Mouse (Mus musculus): ENCODE measurements around the gene Nln. TPM values are rescaled to one million over a fixed set of nuclear protein-coding genes. Genes with fewer than 3 reads are reported as not detected.

Nln gene
- polyA plus RNA-seq, 1 experiment from 2014 or later = 21.8 TPM

- Histone ChIP-seq H3K4me1 (ENCODE audit: control insufficient read depth, insufficient read depth, low read length) (peaks cover 9% of the 10 kb centered on the region; the same call in 1 of the 2 replicates), H3K4me3 (ENCODE audit: low read length) (peak overlapping the region; percentile 87), H3K9me3 (replicated peaks; ENCODE audit: control insufficient read depth, low read length) (peaks cover 10% of the 10 kb centered on the region), H3K4me2 (ENCODE audit: low read depth, low read length) (peak overlapping the region; percentile 94), H3K27me3 (ENCODE audit: control insufficient read depth, insufficient read depth, low read length) (peaks cover 2% of the 10 kb centered on the region; the same call in 1 of the 2 replicates), H3K9ac (ENCODE audit: low read length) (peak overlapping the region; percentile 83), H3K36me3 (ENCODE audit: control insufficient read depth, insufficient read depth) (0 out of 2 replicates have a peak, but pooled peaks cover 2% of the 10 kb centered on the region), H3K27ac (ENCODE audit: low read length) (peak overlapping the region; percentile 82)
- ATAC-seq (replicated peaks; ENCODE audit: extremely low read depth, insufficient read depth, low FRiP score) = peak; percentile 14; the same call in 1 of the 2 replicates
- 1% methylated on average over 24 of the region's 24 CpGs for WGBS
Observed at GRCm38 (mm10) chr13:104108651-104109287, 645 bp downstream of the Nln start.

GRCm38 (mm10) chr13:104101606-104102235, 7.7 kb downstream of the Nln start:
- Histone ChIP-seq H3K9me3 (replicated peaks; ENCODE audit: control insufficient read depth, low read length) (peaks cover 13% of the 10 kb centered on the region), H3K9ac (ENCODE audit: low read length) (no peak overlapping the region), H3K4me2 (ENCODE audit: low read depth, low read length) (no peak overlapping the region), H3K36me3 (ENCODE audit: control insufficient read depth, insufficient read depth) (0 out of 2 replicates have a peak, but pooled peaks cover 2% of the 10 kb centered on the region), H3K27ac (ENCODE audit: low read length) (no peak overlapping the region), H3K4me1 (ENCODE audit: control insufficient read depth, insufficient read depth, low read length) (peaks cover 10% of the 10 kb centered on the region; the same call in 1 of the 2 replicates), H3K27me3 (ENCODE audit: control insufficient read depth, insufficient read depth, low read length) (no peaks in the 10 kb centered on the region), H3K4me3 (ENCODE audit: low read length) (no peak overlapping the region)
- ATAC-seq (replicated peaks; ENCODE audit: extremely low read depth, insufficient read depth, low FRiP score) = no peak
- WGBS = 78% methylated on average over 5 of the region's 5 CpGs

DNA sequence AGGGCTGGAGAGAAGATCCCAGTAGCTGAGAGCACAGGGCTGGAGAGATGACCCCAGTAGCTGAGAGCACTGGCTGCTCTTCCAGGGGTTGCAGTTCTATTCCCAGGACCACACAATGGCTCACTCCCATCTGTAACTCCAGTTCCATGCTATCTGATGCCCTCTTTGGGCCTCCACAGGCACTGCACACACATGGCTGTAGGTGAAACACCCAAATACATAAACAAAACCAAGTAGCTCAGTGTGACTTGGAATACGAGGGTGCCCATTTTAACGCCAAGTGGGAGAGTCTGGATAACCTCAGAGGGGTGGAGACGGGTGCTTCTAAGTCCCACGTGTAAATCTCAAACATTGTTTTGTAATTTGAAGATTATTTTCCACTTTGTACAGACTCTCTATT, 9.0 kb downstream of the Nln start:
- H3K36me3 ChIP-seq (ENCODE audit: control insufficient read depth, insufficient read depth) = 0 out of 2 replicates have a peak, but pooled peaks cover 2% of the 10 kb centered on the region
- no peak overlapping the region for H3K4me3 ChIP-seq (ENCODE audit: low read length)
- 89% methylated on average over 4 of the region's 4 CpGs for WGBS
- peaks cover 13% of the 10 kb centered on the region for H3K9me3 ChIP-seq (replicated peaks; ENCODE audit: control insufficient read depth, low read length)
- no peak overlapping the region for H3K4me2 ChIP-seq (ENCODE audit: low read depth, low read length)
- H3K27me3 ChIP-seq (ENCODE audit: control insufficient read depth, insufficient read depth, low read length) = no peaks in the 10 kb centered on the region
- no peak overlapping the region for H3K9ac ChIP-seq (ENCODE audit: low read length)
- no peak for ATAC-seq (replicated peaks; ENCODE audit: extremely low read depth, insufficient read depth, low FRiP score)
- H3K27ac ChIP-seq (ENCODE audit: low read length) = no peak overlapping the region
- H3K4me1 ChIP-seq (ENCODE audit: control insufficient read depth, insufficient read depth, low read length) = peaks cover 19% of the 10 kb centered on the region

- Histone ChIP-seq H3K4me3 (ENCODE audit: low read length) (no peak overlapping the region), H3K27ac (ENCODE audit: low read length) (peak overlapping the region; percentile 9; the same call in 1 of the 2 replicates), H3K9me3 (replicated peaks; ENCODE audit: control insufficient read depth, low read length) (0 out of 2 replicates have a peak, but pooled peaks cover 2% of the 10 kb centered on the region), H3K4me2 (ENCODE audit: low read depth, low read length) (peak overlapping the region; percentile 2; the same call in 1 of the 2 replicates), H3K27me3 (ENCODE audit: control insufficient read depth, insufficient read depth, low read length) (no peaks in the 10 kb centered on the region), H3K36me3 (ENCODE audit: control insufficient read depth, insufficient read depth) (no peaks in the 10 kb centered on the region), H3K4me1 (ENCODE audit: control insufficient read depth, insufficient read depth, low read length) (peaks cover 24% of the 10 kb centered on the region), H3K9ac (ENCODE audit: low read length) (no peak overlapping the region)
- no peak for ATAC-seq (replicated peaks; ENCODE audit: extremely low read depth, insufficient read depth, low FRiP score)
- WGBS = 45% methylated on average over 7 of the region's 7 CpGs
Observed at GRCm38 (mm10) chr13:104097190-104097589, 12.2 kb downstream of the Nln start.

DNA sequence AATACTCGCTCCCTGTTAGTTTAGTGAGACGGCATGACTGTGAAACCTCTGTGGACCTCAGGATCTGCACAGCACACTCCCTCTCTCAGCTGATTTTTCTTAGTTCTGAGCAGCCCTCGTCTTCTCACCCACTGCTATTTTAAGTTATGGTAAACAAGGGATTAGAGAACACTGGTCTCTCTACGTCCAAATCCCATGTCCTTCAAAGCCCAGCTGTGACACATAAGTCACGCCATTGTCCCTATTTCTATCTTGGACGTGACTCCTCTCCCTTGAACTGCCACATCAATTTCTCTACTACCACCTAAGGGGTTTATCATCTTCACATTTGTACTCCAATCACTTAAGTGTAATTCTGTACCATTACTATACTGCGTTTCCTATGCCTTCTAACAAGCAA, 13.5 kb downstream of the Nln start:
- WGBS = 53% methylated on average over 7 of the region's 7 CpGs
- no peak for ATAC-seq (replicated peaks; ENCODE audit: extremely low read depth, insufficient read depth, low FRiP score)

DNA sequence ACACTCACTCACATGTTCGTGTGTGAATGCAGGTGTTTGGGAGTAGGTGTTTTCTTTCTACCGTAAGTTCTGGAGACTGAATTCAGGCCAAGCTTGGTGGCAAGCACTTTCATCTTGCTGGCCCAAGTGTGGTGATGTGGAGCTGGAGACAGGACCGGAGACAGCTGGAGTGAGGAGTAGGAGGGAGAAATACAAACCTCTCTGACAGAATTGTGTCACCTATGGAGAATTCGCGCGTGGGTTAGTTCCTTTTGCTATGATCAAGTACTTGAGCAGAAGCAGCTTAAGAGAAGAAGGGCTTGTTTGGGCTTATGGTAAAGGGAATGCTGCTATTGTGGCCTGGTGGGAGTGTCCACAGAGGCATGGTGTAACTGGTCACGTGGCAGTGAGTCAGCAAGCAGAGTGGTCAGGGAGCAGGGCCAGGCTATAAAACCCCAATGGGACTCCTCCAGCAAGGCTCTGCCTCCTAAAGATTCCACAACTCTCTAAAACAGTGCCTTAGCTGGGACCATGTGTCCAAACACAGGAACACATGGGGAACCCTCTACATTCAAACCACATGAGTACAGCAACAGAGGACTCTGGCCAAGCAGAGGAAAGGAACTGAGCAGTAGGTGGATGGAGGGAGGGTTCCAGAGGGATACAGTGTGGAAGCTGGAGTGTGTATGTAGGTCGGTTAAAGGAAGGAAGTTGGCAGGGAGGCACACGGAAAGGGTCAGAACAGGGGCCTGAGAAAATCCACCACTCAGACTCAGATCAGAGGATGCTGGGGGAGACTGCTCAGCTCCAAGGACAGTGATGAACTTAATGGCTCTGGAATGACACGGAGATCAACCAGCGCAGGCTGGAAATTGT, 14.7 kb downstream of the Nln start:
- no peak overlapping the region for H3K27ac ChIP-seq (ENCODE audit: low read length)
- ATAC-seq (replicated peaks; ENCODE audit: extremely low read depth, insufficient read depth, low FRiP score) = peak; percentile 50; the same call in 1 of the 2 replicates
- no peak overlapping the region for H3K4me2 ChIP-seq (ENCODE audit: low read depth, low read length)
- 75% methylated on average over 11 of the region's 11 CpGs for WGBS
- no peaks in the 10 kb centered on the region for H3K27me3 ChIP-seq (ENCODE audit: control insufficient read depth, insufficient read depth, low read length)
- no peaks in the 10 kb centered on the region for H3K36me3 ChIP-seq (ENCODE audit: control insufficient read depth, insufficient read depth)
- H3K9me3 ChIP-seq (replicated peaks; ENCODE audit: control insufficient read depth, low read length) = no peaks in the 10 kb centered on the region
- peaks cover 24% of the 10 kb centered on the region for H3K4me1 ChIP-seq (ENCODE audit: control insufficient read depth, insufficient read depth, low read length)
- no peak overlapping the region for H3K4me3 ChIP-seq (ENCODE audit: low read length)
- H3K9ac ChIP-seq (ENCODE audit: low read length) = no peak overlapping the region

More for the DNA sequence above, 13.5 kb downstream of the Nln start:
- H3K4me2 ChIP-seq (ENCODE audit: low read depth, low read length) = no peak overlapping the region
- H3K9me3 ChIP-seq (replicated peaks; ENCODE audit: control insufficient read depth, low read length) = 0 out of 2 replicates have a peak, but pooled peaks cover 2% of the 10 kb centered on the region
- H3K27me3 ChIP-seq (ENCODE audit: control insufficient read depth, insufficient read depth, low read length) = no peaks in the 10 kb centered on the region
- H3K4me1 ChIP-seq (ENCODE audit: control insufficient read depth, insufficient read depth, low read length) = peaks cover 24% of the 10 kb centered on the region
- H3K36me3 ChIP-seq (ENCODE audit: control insufficient read depth, insufficient read depth) = no peaks in the 10 kb centered on the region
- no peak overlapping the region for H3K27ac ChIP-seq (ENCODE audit: low read length)
- H3K4me3 ChIP-seq (ENCODE audit: low read length) = no peak overlapping the region
- H3K9ac ChIP-seq (ENCODE audit: low read length) = no peak overlapping the region

GRCm38 (mm10) chr13:104091734-104092133, 17.7 kb downstream of the Nln start:
- no peak overlapping the region for H3K4me3 ChIP-seq (ENCODE audit: low read length)
- no peak overlapping the region for H3K4me2 ChIP-seq (ENCODE audit: low read depth, low read length)
- ATAC-seq (replicated peaks; ENCODE audit: extremely low read depth, insufficient read depth, low FRiP score) = no peak
- H3K9ac ChIP-seq (ENCODE audit: low read length) = no peak overlapping the region
- H3K9me3 ChIP-seq (replicated peaks; ENCODE audit: control insufficient read depth, low read length) = no peaks in the 10 kb centered on the region
- peaks cover 14% of the 10 kb centered on the region for H3K4me1 ChIP-seq (ENCODE audit: control insufficient read depth, insufficient read depth, low read length)
- H3K27ac ChIP-seq (ENCODE audit: low read length) = no peak overlapping the region
- H3K27me3 ChIP-seq (ENCODE audit: control insufficient read depth, insufficient read depth, low read length) = no peaks in the 10 kb centered on the region
- no peaks in the 10 kb centered on the region for H3K36me3 ChIP-seq (ENCODE audit: control insufficient read depth, insufficient read depth)
- 2% methylated on average over 1 of the region's 1 CpGs for WGBS

DNA sequence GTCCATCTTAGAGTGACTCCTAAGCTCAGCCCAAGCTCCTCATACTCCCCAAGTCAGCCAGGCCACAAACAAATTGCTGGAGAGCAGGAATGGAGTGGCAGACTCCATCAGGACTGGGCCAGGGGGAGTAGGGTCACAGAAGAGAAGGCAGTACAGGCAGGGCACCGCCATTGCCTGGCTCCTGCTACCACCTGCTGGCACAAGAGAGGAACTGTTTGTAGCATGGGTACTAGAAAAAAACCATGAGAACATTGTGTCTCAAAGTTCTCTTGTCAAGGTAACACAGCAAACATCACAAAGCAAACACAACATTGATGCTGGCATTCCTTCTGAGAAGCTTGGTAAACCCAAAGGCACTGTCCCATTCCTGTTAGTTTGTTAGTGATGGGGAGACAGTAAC, 20.0 kb downstream of the Nln start:
- ATAC-seq (replicated peaks; ENCODE audit: extremely low read depth, insufficient read depth, low FRiP score) = peak; percentile 75
- 25% methylated on average over 1 of the region's 1 CpGs for WGBS

More for the DNA sequence above, 20.0 kb downstream of the Nln start:
- Histone ChIP-seq H3K27ac (ENCODE audit: low read length) (no peak overlapping the region), H3K4me3 (ENCODE audit: low read length) (no peak overlapping the region), H3K4me2 (ENCODE audit: low read depth, low read length) (no peak overlapping the region), H3K9ac (ENCODE audit: low read length) (no peak overlapping the region), H3K9me3 (replicated peaks; ENCODE audit: control insufficient read depth, low read length) (no peaks in the 10 kb centered on the region), H3K4me1 (ENCODE audit: control insufficient read depth, insufficient read depth, low read length) (no peaks in the 10 kb centered on the region), H3K27me3 (ENCODE audit: control insufficient read depth, insufficient read depth, low read length) (no peaks in the 10 kb centered on the region), H3K36me3 (ENCODE audit: control insufficient read depth, insufficient read depth) (no peaks in the 10 kb centered on the region)
